Mouse (Mus musculus) right cerebral cortex, postnatal 14 days (tissue): ENCODE measurements around the gene Lcn11.
"Not testable (repeated sequence)": the region's sequence is repeated elsewhere in the genome, so short reads cannot be mapped to it uniquely, and the experiment has no call there.

ENCODE experiments used
- DNase-seq: peaks from one replicate; pipeline ENCODE4 v3.0.0; 2022

The Lcn11 gene

GRCm38 (mm10) chr2:25776717-25777116 is at the start of gene Lcn11:
TSS of gene Lcn11 (plus strand) at chr2:25777017.
- no peak for DNase-seq

- DNase-seq, result no peak
Observed at GRCm38 (mm10) chr2:25733199-25733930, 43.5 kb upstream of the Lcn11 start.

- DNase-seq, result not testable (repeated sequence)
Observed at GRCm38 (mm10) chr2:25736709-25737108, 40.1 kb upstream of the Lcn11 start, which contains the start of gene Obp2b. TSS of gene Obp2b (plus strand) at chr2:25737009.

- DNase-seq, result no peak
Observed at GRCm38 (mm10) chr2:25741671-25742070, 35.1 kb upstream of the Lcn11 start.

GRCm38 (mm10) chr2:25754201-25754600 is 22.6 kb upstream of the Lcn11 start:
- no peak for DNase-seq

- no peak for DNase-seq
Observed at GRCm38 (mm10) chr2:25758064-25758625, 18.7 kb upstream of the Lcn11 start.

- no peak for DNase-seq
Observed at GRCm38 (mm10) chr2:25765269-25765668, 11.5 kb upstream of the Lcn11 start, which contains the start of gene Lcn3. TSS of gene Lcn3 (plus strand) at chr2:25765569.

- no peak for DNase-seq
Observed at GRCm38 (mm10) chr2:25767764-25768163, 9.1 kb upstream of the Lcn11 start.

GRCm38 (mm10) chr2:25773507-25773906 is 3.3 kb upstream of the Lcn11 start:
- DNase-seq, result no peak

GRCm38 (mm10) chr2:25774640-25775039 is 2.2 kb upstream of the Lcn11 start:
- no peak for DNase-seq

- no peak for DNase-seq
Observed at GRCm38 (mm10) chr2:25775991-25776390, 826 bp upstream of the Lcn11 start.

GRCm38 (mm10) chr2:25779076-25779475 is 2.3 kb downstream of the Lcn11 start:
- no peak for DNase-seq

GRCm38 (mm10) chr2:25780921-25781320 is 4.1 kb downstream of the Lcn11 start:
- no peak for DNase-seq

GRCm38 (mm10) chr2:25781957-25782356 is 5.1 kb downstream of the Lcn11 start, which contains the start of gene Gm13539:
TSS of gene Gm13539 (plus strand) at chr2:25782257.
- no peak for DNase-seq

- no peak for DNase-seq
Observed at GRCm38 (mm10) chr2:25785573-25786322, 8.9 kb downstream of the Lcn11 start.

GRCm38 (mm10) chr2:25789092-25789491 is 12.3 kb downstream of the Lcn11 start:
- DNase-seq, result no peak

- no peak for DNase-seq
Observed at GRCm38 (mm10) chr2:25797635-25798034, 20.8 kb downstream of the Lcn11 start.

- DNase-seq, result no peak
Observed at GRCm38 (mm10) chr2:25798065-25798464, 21.2 kb downstream of the Lcn11 start.

GRCm38 (mm10) chr2:25811711-25812110 is 34.9 kb downstream of the Lcn11 start:
- no peak for DNase-seq

GRCm38 (mm10) chr2:25813364-25813763 is 36.5 kb downstream of the Lcn11 start:
- no peak for DNase-seq

- DNase-seq, result not testable (repeated sequence)
Observed at GRCm38 (mm10) chr2:25815748-25816147, 38.9 kb downstream of the Lcn11 start, which contains the start of gene Glt6d1. TSS of gene Glt6d1 (minus strand) at chr2:25815848.

- DNase-seq, result peak; percentile 25
Observed at GRCm38 (mm10) chr2:25822806-25823205, 46.0 kb downstream of the Lcn11 start, which contains the start of gene Lcn9. TSS of gene Lcn9 (plus strand) at chr2:25823153.

- no peak for DNase-seq
Observed at GRCm38 (mm10) chr2:25824751-25825150, 47.9 kb downstream of the Lcn11 start.
